ENCODE assay signal across 8 mouse cellular contexts in genomic region chr11:44470432-44471336, GRCm38 (mm10). TPM values are rescaled to one million over a fixed set of nuclear protein-coding genes. Genes with fewer than 3 reads are reported as not detected.
A peak's percentile ranks its signal among the peaks of the same experiment; 100 is the strongest.
DNase-seq lines count a peak whose midpoint lies in the region; ATAC-seq and TF ChIP-seq lines count a peak whose summit lies in the region.

Gene Ublcp1, minus strand, starts transcription at chr11:44470498.

- no peaks in the 10 kb centered on the region for H3K4me1 ChIP-seq in hindbrain, postnatal 0 days (ENCODE audit: insufficient read depth, low read length)

- TF ChIP-seq CTCF in gastrocnemius, adult 2 months (IDR thresholded peaks at IDR 0.05): no peak
- TF ChIP-seq CTCF in hindbrain, postnatal 0 days (IDR thresholded peaks at IDR 0.05; ENCODE audit: low read depth): peak; percentile 12; the same call in 1 of the 2 replicates
- TF ChIP-seq CTCF in left cerebral cortex, adult 2 months (IDR thresholded peaks at IDR 0.05): no peak

- no peaks in the 10 kb centered on the region for H3K27me3 ChIP-seq in hindbrain, postnatal 0 days (ENCODE audit: insufficient read depth, low read length)

- no peaks in the 10 kb centered on the region for H3K9me3 ChIP-seq in hindbrain, postnatal 0 days (ENCODE audit: low read length)

- H3K4me3 ChIP-seq in gastrocnemius, adult 2 months: peak within 1 kb of the TSS; percentile 98
- H3K4me3 ChIP-seq in hindbrain, postnatal 0 days (ENCODE audit: low read length): peak within 1 kb of the TSS; percentile 90
- peak within 1 kb of the TSS; percentile 92 for H3K4me3 ChIP-seq in left cerebral cortex, adult 2 months

- H3K36me3 ChIP-seq in hindbrain, postnatal 0 days (ENCODE audit: insufficient read depth, low read length): no peaks in the 10 kb centered on the region

- ATAC-seq in hindbrain, postnatal 0 days: peak; percentile 96
- ATAC-seq in megakaryocyte, adult 5-6 weeks (ENCODE audit: poor library complexity, severe bottlenecking): peak; percentile 89

- peak within 1 kb of the TSS; percentile 89 for H3K4me2 ChIP-seq in hindbrain, postnatal 0 days (ENCODE audit: low read depth, low read length)

- intact Hi-C loops in gastrocnemius, adult 2 months (cut with DNase I): loop anchor here (2.0 kb wide), 1 partner anchor 50 kb away; no protein-coding TSS in a partner anchor
- intact Hi-C loops in left cerebral cortex, adult 2 months (cut with DNase I): loop anchor here (1.0 to 5.0 kb wide), 2 partner anchors 48 to 92 kb away; partner anchors contain the start of gene Rnf145

- H3K9ac ChIP-seq in hindbrain, postnatal 0 days (replicated peaks; ENCODE audit: low read length): peak within 1 kb of the TSS; percentile 83

- DNase-seq in WW6 (ENCODE audit: low read depth, low spot score): peak; percentile 91
- DNase-seq in cerebellum, postnatal 4 days (ENCODE audit: low spot score in 2 of 2): peak; percentile 86 to 93
- peak; percentile 95 for DNase-seq in gastrocnemius, adult 2 months
- DNase-seq in hindbrain, postnatal 0 days (ENCODE audit: low spot score): peak; percentile 97
- DNase-seq in left cerebral cortex, adult 2 months (ENCODE audit: extremely low spot score in 1 of 2, low spot score in 2 of 2): peak; percentile 90 to 93
- DNase-seq in right cerebral cortex, adult 2 months (ENCODE audit: low spot score in 2 of 2): peak; percentile 94
- peak; percentile 92 for DNase-seq in urinary bladder, postnatal 14 days (ENCODE audit: low spot score)

- H3K27ac ChIP-seq in gastrocnemius, adult 2 months: peak within 1 kb of the TSS; percentile 98
- peak within 1 kb of the TSS; percentile 89 for H3K27ac ChIP-seq in hindbrain, postnatal 0 days
- peak within 1 kb of the TSS; percentile 94 for H3K27ac ChIP-seq in left cerebral cortex, adult 2 months

- WGBS in hindbrain, postnatal 0 days: under 1% methylated on average over 54 of the region's 54 CpGs

RNA-seq across cellular contexts. Expression of gene Ublcp1, which starts in this region (rescaled TPM):
- 10 to 100 TPM; 24.6 to 30.2 TPM for total RNA-seq in gastrocnemius, adult 2 months (2021)
- 19.9 and 23.6 TPM in 2 replicates for total RNA-seq in hindbrain, postnatal 0 days (2014; rRNA removed)
- polyA plus RNA-seq in hindbrain, postnatal 0 days (2015; fragmentation: Nextera tagmentation; extraction: Ambion mirVana): 48.8 and 50.4 TPM in 2 replicates
- 10 to 100 TPM; 45.7 to 50.1 TPM for total RNA-seq in left cerebral cortex, adult 2 months (2021)
- total RNA-seq in megakaryocyte, adult 5-6 weeks (2015): 23.0 and 28.1 TPM in 2 replicates
- 23.8 and 27.0 TPM in 2 replicates for total RNA-seq in megakaryocyte, adult 5-6 weeks (2017)

Comparison
In these comparisons a context has a peak if more than half of its experiments do, and no peak if none do; other contexts are left out.
1. Peak in every context shown above with its lines: DNase-seq, ATAC-seq, H3K4me3 ChIP-seq and H3K27ac ChIP-seq.